Mouse (Mus musculus) adrenal gland, adult (tissue): ENCODE results near the gene Lrrc30.

ENCODE experiments used
- DNase-seq, 2 experiments: peaks; one replicate each; pipeline ENCODE4 v3.0.0; 2022 to 2023; ENCODE audit warnings: low spot score in 1 of 2; ENCODE audit not compliant: inconsistent age in 2 of 2

The Lrrc30 gene

DNA sequence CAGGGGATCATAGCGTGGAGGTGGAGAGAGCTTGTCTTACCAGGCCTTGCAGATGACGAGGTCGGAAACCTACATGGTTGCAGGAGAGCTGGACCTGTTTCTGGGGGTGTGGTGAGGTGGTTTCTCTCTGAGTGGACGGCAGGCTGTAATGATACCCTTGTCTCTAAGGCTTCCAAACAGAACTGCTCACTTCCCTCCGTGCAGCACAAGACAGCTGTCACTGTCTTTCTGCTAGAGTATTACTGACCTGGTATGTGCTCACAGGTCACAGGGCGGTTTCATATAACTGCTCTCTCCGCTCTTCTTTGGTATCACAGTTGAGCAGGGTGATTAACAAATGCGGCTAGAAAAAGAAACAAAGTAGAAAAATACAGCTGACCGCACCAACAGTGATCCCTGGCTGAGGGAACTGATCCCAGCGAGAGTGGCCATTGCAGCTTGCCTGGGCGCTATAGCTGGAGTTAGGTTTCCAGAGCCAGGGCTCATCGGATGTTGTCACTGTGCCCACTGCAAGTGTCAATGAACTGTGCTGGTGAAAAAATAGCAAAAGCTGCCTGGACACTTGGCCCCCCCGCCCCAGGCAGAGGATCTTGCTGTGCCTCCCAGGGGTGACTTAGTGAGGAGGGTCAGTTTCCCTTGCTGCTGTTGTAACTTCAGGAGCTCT, at the start of gene Lrrc30:
Lrrc30 (minus strand) TSS at position 48 of the 664 bp plus-strand sequence.
- DNase-seq: no peak

GRCm38 (mm10) chr17:67681084-67681483, 48.6 kb upstream of the Lrrc30 start:
- DNase-seq: peak; percentile 44 to 59

GRCm38 (mm10) chr17:67678576-67678975, 46.1 kb upstream of the Lrrc30 start:
- peak in 1 of 2 experiments; percentile 54 for DNase-seq

DNA sequence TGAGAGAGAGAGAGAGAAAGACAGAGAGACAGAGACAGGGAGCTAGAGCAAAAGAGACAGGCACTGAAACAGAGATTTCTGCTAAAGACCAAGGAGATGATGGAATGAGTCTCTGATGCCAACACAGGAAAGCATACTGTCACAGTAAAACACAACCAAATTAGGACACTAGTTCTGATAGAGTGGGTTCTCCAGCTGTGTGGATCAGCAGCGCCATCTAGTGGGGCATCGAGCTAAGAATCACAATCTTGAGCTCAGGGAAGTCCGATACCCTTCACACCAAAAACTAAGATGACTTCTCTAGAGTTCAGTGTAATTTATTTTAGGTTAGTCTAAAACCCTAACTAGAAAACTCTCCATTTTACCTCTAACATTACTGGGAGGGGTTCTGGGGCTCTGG, 35.5 kb upstream of the Lrrc30 start:
- DNase-seq: peak; percentile 75 to 90

GRCm38 (mm10) chr17:67666981-67667380, 34.5 kb upstream of the Lrrc30 start:
- DNase-seq: peak; percentile 63 to 82

- DNase-seq: no peak
These were observed 31.8 kb upstream of the Lrrc30 start for GRCm38 (mm10) chr17:67664299-67664698.

DNA sequence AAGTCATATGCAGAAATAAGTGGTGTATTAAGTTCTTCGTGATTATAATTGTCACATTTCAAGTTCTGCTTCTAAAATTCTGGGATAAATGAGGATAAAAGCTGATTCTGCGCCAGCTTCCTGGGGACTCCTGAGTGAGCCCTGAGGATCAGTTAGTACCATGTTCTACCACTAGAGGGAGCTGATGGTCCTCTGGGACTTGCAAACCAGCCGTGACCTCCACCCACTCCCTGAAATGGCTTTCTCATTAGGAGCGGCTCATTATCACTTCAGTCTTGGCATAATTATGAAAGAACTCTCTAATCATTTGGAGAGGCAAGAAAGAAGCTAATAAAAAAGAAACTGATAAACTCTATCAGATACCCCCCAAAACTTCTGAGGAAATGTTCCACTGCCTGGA, 19.0 kb upstream of the Lrrc30 start:
- DNase-seq: peak; percentile 56 to 93

DNA sequence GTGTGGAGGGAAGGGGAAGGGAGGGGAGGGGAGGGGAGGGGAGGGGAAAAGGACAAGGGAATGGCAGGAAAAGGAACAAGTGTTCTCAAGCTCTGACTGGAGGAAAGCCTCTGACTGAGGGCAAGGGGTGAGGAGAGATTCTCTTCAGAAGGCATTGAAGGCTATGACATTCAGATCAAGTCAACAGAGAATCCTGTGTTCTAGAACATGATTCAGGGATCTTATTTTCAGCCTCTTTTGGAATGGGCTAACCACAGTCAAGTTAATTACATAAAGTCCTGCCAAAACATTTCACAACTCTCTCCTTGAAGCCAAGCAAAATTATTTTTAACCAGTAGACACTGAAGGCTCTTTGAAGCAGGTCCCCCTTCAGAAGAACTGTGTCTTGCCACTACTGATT, 9.1 kb upstream of the Lrrc30 start:
- DNase-seq: peak in 1 of 2 experiments; percentile 67

DNA sequence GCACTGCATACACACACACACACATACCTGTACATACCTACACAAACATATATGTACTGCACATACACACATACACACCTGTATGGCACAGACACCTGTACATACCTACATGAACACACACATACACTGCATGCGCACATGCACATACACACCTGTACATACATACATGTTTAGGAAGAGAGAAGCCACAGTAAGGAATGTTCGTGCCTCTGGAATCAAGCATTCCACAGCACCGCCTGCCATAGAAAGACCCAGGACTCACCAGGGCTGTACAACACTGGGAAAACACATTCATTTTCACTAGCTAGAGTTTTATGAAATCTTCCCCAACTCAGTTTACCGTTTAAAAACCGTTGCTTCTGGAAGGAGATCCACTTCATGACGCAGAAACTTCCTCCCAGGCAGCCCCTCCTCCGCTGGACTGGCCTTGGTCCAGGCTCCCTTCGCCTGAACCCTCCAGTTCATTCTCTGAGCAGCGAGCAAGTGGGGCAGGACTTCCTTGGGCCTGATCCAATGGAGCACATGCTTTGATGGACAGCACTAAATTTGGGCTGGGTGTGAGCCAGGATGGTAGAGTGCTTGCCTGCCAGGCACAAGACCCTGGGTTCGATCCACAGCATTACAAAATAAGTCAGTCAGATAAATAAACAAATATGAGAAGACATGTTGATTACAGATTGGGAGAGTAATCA, 5.7 kb upstream of the Lrrc30 start:
- DNase-seq: peak; percentile 73 to 91

GRCm38 (mm10) chr17:67636951-67637350, 4.4 kb upstream of the Lrrc30 start:
- no peak for DNase-seq

DNA sequence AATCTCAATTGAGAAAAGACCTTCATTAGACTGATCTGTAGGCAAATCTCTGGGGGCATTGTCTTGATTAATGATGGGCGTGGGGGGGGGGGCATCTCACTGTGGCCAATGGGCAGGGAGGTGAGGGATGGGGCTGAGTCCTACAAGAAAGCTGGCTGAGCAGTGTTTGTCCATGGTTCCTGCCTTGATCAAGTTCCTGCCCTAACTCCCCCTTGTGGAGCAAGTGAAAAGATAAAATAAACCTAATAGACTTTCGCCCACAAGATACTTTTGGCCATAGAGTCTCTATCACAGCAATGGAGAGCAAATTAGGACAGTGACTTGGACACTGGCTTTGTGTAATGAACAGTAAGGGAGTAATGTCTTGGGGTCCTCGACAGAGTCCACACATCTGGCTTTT, 3.8 kb upstream of the Lrrc30 start:
- no peak for DNase-seq

- DNase-seq: peak in 1 of 2 experiments; percentile 36
These were observed 2.8 kb downstream of the Lrrc30 start for GRCm38 (mm10) chr17:67629746-67630145.

DNA sequence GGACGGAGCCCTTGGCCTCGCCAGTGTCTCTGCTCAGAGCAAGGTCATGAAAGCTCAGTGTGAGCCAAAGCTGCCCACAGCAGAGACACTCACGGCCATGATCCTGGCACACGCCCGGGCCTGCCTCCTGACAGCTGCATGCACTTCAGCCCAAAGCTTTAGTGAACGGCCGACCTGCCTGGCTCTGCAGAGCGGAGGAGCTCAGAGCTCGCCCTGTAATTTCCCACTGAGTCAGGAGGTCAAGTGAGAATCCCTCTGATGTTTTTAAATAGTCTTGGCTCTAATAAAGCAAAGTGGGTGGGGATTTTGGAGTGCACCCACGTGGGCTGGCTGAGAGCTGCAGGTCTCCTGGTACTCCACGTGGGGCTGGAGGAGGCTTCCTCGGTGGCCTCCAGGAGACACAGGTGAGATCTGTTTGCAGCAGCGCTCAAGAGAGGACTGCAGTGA, 3.3 kb downstream of the Lrrc30 start:
- peak; percentile 95 to 96 for DNase-seq

- no peak for DNase-seq
These were observed 4.0 kb downstream of the Lrrc30 start for GRCm38 (mm10) chr17:67628475-67628874.

DNA sequence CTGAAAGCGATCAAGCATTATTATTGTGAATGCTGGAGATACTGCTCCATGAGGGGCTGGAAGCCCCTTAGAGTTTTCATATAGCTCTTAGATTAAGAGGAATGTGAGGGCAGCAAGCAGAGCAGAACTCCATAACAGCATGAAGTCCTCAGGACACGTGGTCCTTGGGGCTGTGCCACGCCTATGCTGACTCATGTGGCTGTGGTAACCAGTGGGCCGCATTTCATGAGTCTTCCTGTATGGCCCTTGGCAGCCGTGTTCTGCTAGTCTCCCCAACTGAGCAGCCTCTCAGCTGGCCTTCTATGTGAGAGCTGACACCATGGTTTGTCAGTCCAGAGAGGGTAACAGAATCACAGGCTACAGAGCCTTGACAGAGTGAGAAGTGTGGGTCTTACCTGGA, 7.1 kb downstream of the Lrrc30 start:
- peak in 1 of 2 experiments; percentile 75 for DNase-seq

GRCm38 (mm10) chr17:67619001-67619400, 13.5 kb downstream of the Lrrc30 start:
- DNase-seq: no peak

- DNase-seq: no peak
These were observed 18.1 kb downstream of the Lrrc30 start for GRCm38 (mm10) chr17:67614381-67614780.

DNA sequence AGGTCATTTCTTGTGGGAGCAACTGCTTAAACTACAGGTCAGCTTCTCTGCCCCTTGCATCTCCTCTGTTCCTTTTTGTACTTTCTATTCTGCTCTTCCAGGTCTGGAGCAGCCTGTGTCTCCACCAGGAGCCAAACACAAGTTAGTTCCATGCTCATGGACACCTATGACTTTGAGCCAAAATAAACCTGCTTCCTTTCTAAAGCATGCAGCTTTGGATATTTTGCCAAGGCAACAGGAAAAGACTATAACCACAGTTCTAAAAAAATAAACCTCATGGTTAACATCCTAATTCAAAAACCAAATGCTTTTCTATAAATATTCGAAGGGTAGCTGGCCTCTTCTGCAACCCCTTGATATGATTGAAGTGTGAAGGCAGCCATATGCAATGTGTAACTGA, 19.9 kb downstream of the Lrrc30 start:
- no peak for DNase-seq

DNA sequence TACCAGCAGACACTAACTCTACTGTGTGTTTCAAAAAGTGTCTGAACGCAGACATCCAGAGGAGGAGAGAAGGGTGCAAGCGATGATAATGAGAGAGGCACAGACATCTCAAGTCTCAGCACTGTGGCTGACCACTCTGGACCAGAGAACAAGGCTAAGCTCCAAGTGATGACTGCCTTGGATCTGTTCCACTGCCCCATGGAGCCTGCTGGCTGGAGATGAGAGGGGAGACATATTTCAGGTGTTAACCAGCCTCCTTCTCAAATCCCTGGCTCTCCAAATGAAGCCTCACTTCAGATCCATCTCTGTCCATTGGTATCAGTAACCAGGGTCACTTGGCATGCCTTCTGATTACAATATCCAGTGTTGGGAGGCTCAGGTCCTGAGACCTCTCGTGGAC, 20.4 kb downstream of the Lrrc30 start:
- DNase-seq: no peak

GRCm38 (mm10) chr17:67604446-67604845, 28.1 kb downstream of the Lrrc30 start:
- peak; percentile 25 to 69 for DNase-seq

GRCm38 (mm10) chr17:67602556-67602955, 30.0 kb downstream of the Lrrc30 start:
- peak in 1 of 2 experiments; percentile 49 for DNase-seq

DNA sequence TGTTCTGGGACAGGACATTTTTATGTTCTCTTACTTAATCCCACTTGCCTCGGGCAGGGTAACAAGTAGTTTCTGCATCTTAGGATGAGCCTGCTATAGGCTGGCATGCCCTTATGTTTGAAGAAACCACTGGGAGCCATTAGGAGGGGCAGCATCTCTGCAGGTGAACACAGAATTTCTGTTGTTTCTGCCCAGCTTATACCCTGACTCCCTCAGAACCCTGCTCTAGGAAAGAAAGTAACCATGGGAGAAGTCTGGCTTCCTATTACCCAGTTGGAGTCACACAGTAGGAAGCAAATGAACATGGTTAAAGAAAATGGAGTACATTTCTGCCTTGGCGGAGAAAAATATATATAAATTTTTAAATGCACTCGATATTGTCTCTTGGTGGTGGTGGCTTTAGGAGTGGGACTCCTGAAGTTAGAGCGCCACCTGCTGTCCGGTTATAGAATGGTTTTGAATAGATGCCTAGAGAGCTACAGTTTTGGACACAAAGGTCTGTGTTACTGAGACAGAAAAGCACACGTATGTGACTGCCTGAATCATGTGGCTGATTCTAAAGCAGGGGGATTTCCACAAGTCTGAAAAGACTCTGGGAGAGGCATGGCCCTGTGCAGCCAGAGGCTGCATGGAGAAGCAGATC, 47.5 kb downstream of the Lrrc30 start:
- DNase-seq: peak; percentile 78 to 94
